Mouse (Mus musculus): ENCODE results near the gene Sh3pxd2b.

The Sh3pxd2b gene

GRCm38 (mm10) chr11:32340476-32341473, 6.8 kb upstream of the Sh3pxd2b start:
- DNase-seq = no peak

DNA sequence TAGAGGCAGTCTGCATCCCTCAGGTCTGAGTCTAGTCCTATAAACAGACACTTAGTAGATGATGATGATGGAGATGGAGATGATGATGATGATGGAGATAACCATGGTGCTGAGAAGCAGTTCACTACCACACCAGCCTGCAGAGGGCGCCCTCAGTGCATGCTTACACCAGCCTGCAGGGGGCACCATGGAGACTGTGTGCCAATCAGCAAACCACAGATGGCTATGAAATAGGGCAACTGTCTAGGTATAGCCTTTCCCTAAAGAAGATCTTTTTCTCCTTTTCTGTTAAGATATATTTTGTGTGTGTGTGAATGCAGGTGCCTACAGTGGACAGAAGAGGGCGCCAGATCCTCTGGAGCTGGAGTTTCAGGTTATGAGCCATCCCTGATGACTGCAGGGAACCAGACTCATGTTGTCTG, 4.8 kb upstream of the Sh3pxd2b start:
- peak; percentile 30 for DNase-seq

DNA sequence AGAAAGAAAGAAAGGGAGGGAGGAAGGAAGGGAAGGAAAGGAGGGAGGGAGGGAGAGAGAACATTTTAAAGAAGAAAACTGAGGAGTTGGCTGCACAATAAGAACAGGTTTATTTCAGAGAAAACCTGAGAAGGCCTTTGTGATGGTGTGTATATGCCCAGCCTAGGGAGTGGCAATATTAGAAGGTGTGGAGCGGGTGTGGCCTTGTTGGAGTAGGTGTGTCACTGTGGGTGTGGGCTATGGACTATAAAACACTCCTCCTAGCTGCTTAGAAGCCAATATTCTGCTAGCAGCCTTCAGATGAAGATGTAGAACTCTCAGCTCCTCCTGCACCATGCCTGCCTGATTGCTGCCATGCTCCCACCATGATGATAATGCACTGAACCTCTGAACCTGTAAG, 4.3 kb upstream of the Sh3pxd2b start:
- DNase-seq = no peak

DNA sequence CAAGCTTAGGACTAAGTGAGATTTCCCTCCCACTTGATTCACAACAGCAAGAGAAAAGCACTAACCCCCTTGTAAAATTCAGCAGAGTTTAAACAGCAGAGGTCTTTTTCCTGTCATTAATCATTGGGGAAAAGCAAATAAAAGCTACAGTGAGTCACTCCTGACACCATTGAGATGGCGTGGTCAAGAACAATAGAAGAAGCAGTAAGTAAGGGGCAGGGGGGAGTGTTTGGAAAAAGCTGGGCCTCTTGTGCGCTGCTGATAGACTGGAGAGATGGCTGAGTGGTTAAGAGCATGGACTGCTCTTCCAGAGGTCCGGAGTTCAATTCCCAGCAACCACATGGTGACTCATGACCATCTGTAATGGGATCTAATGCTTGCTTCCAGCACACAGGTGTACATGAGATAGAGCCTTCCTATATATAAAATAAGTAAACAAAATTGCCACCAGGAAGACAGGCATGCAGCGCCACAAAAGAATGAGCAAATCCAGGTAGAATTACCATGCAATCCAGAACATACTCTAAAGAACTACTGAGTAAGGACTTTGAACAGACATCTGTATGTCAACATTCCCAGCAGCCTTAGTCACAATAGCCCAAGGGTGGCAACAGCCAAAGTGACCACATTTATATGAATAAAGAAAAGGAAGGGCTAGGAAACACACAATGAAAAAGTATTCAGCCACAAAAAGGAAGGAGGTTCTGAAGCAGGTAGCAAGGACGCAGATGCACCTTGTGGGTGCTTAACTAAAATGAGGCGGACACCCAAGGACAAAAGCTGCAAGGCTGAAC, 1.9 kb upstream of the Sh3pxd2b start:
- no peak for DNase-seq

GRCm38 (mm10) chr11:32347264-32347606, 385 bp upstream of the Sh3pxd2b start:
- DNase-seq = no peak

GRCm38 (mm10) chr11:32348433-32349283, 1.0 kb downstream of the Sh3pxd2b start:
- DNase-seq = no peak

DNA sequence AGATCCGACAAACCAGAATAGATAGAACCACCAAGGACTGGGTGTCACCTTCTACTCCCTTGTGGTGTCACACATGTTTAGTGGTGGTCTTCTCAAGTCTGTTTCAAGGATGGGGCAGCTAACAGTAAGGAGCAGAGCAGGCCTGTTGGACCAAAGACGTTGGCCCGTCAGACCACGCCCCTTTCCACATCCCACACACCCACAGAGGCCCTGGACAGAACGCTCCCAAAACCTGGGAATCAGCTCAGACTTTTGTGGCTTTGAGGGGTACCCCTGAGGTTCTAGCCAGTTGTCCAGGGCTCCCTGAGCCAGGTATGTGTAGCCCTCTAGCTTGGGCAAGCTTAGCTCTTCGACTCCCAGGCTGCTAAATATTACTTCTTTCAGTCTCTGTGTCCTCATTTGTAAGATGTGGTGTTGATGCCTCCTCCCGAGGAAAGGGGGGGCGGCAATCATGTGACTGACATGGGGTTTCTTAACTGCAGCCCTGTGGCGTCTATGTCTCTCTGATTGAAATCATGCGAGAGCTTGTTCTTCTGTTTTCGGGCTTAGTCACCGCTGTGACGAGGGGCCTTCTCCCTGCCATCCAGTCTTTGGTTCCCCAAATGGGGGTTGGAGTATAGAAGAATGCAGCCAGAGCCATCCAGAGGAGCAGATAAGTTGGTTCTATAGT, 1.8 kb downstream of the Sh3pxd2b start:
- DNase-seq = no peak

DNA sequence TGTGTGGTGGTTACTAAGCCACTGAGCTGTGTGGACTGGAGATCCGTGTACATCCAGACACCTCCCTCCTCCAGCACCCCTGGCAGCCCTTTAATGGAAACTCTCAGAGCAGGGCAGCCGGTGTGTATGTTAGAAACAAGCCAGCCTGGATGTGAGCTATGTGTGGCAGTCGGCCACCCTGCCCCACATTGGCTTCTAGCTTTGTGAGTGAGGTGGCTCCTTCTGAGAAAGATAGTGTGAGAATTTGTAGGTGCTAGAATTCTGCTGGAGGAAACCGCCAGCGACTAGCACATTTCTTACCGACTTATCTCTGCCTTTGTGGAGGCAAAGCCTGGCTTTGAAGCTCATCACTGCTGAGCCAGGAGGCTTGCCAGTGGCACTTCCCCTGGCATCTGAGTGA, 5.3 kb downstream of the Sh3pxd2b start:
- DNase-seq = no peak

GRCm38 (mm10) chr11:32355377-32355776, 7.8 kb downstream of the Sh3pxd2b start:
- DNase-seq = no peak

- no peak for DNase-seq
Measured at GRCm38 (mm10) chr11:32357686-32358085, 10.1 kb downstream of the Sh3pxd2b start.

DNA sequence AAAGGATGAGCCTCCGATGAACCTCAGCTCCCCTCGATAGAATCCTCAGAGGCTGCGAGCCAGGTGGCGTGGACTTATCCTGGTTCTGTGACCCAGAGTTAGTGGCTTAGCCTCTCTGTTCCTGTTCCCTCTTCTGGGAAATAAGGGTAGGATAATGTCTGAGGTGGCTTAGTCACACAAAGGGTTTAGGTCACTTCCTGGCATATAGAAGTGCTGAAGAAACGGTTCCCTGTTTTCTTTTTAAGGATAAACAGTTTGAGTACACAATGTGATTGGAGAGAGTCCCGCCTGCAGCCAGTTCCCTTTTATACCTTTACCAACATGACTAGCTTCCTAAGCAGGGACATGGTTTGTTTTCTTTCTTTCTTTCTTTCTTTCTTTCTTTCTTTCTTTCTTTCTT, 10.8 kb downstream of the Sh3pxd2b start:
- DNase-seq = no peak

DNA sequence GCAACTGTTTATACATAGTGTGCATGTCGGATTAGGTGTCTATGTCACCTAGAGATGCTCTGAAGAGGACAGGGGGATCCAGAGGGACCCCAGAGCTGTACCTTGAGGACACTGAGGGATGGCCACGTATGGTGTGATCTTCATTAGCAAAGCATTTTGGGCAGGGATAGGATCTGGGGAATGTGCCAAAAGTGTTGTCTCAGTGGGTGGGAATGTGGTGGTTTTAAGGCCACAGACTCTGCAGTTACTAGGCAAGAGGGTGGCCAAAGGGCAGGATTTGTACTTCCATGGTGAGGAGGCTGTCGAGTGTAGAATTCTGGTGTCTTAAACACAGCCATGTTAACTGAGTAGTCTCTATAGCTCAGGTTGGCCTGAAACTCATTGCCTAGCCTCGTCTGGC, 11.9 kb downstream of the Sh3pxd2b start:
- DNase-seq = no peak

DNA sequence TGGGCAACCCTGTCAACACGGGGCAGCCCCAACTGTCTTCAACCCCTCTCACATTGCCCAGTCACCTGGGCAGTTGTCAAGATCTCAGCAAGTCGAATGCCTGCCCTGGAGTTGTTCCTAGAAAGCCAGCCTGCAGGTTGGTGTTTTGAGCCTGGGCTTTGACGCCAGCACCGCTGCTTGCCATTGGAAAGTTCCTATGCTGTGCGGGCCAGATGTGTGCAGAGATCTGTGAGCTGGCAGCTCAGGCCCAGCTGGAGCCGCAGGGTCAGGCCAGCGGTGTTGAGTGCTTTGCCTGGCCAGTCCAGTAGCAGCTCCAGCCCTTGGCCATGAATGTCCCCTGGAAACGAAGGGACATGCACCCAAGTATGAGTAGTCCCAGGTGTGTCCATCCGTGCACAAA, 14.2 kb downstream of the Sh3pxd2b start:
- no peak for DNase-seq

DNA sequence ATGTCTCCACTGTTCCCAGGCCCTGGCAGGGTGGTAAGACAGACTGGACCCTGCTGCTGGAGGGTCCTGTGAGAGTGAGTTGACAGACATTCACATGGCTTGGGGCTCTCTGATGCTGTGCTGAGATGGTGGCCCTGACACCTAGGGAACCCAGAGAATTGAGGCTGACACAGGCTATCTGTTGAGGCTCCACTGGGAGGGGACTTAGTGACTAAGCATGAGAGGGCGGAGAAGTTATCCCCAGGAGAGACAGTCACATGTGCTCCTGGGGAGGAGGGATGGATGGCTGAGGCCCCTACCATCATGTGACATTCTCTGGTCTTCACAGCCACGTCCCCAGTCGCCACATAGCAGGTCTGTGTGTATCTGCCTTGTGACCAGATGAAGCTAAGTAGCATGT, 15.6 kb downstream of the Sh3pxd2b start:
- DNase-seq = no peak

GRCm38 (mm10) chr11:32363610-32364220, 16.1 kb downstream of the Sh3pxd2b start:
- no peak for DNase-seq

DNA sequence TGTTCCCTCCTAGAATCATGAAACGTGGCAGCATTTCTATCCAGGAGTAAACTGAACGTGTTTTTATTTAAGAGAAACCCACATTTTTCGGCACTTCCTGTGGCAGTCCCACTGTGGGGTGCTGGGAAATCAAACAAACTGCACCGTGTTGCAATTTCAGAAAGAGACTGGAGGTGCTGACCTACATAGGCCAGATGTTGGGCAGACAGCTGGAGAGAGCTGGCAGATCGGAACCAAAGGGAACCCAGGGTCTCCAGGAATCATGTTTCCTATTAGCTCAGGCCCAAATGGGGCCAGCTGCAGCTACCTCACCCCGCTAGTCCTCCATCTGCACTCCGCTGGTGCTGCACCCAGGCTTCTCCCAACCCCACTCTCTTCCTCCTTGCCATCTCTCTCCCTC, 16.8 kb downstream of the Sh3pxd2b start:
- DNase-seq = no peak

- no peak for DNase-seq
Measured at GRCm38 (mm10) chr11:32365498-32365897, 17.9 kb downstream of the Sh3pxd2b start.

DNA sequence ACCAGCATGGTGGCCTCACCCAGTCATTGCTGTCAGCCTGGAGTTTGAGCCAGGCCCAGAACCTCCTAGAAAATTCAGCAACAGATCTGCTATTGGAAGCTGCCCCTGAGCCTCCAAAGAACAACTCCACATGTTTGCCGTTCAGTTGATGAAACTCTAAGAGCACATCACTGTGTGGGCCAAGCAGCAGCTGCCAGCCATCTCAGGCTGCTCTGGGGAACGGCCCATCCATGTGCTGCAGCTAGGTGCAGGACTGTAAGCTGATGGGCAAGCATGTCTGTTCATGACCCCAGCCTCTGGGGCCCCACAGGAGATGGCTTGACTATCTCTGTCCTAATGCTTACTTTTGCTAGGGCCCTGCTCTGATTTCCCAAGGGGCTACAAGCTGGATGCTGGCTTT, 19.4 kb downstream of the Sh3pxd2b start:
- DNase-seq = no peak

DNA sequence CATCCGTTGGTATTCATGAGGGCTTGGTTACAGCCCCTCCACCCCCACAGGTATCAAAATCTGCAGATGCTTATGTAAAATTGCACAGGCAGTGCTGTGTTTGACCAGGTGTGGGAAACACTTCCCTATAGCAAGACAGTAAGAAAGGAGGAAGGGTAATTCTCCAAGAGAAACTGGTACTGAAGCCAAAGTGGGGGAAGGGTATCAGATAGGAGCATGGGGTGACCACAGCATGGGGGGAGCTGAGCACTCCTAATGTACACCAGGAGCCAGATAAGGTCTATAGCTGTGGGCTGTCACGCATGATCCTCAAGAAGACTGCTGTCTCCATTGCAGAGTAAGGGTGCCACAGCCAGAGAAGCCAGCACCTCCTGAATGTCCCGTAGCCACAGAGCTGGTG, 21.4 kb downstream of the Sh3pxd2b start:
- no peak for DNase-seq

DNA sequence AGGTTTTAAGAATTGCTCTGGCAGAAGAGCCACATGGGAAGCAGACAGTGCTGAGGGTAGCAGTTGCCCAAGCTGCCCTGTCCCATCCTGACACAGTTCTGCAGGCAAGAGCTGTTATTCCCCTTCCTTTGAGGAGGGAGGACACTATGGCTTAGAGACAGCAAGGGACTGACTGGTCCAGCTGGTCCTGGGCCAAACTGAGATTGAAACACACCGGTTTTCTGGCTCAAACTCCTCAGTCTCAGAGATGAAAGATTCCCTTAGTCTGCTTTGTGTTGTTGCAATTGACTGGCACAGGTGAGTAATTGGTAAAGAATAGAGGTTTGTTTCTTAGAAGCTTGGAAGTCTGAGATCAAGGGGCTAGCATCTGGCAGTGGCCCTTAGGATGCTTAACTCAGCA, 23.3 kb downstream of the Sh3pxd2b start:
- DNase-seq = peak; percentile 23

DNA sequence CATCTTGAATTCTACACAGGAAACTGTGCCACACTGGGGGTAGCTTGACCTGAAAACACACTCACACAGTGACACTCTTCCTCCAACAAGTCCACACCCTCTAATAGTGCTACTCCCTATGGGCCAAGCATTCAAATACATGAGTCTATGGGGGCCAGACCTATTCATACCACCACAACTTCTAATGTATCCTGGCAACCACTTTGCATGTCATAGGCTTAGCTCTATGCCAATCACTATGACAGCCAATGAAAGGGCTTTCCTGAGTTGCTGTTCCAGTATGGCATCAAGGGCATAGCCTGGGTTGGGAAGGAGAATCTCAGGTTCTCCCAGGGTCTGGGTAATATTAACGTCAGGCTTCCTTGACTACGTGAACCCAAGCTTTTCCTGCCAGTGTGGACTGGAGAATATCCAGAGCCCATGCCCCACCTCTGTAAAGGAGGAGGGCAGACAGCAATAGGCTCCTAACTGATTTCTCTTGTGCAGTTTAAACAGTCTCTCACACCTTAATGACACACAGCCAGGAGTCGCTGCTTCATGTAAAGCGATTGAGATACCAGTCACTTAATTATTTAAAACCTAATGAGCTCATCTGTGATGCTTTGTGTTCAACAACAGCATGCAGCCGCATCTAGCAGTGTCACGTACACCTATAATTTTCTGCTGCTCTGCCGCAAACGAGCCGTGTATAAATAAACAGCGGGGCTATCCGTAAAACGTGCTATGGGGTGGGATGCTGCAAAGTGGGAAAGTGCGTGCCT, 25.8 kb downstream of the Sh3pxd2b start:
- DNase-seq = no peak

All from cerebellum, adult 8-10 months (tissue).